Mouse (Mus musculus) hindbrain, embryonic 16.5 days (tissue): Measurements from ENCODE around the gene Gm21969. TPM values are rescaled to one million over a fixed set of nuclear protein-coding genes. Genes with fewer than 3 reads are reported as not detected.

Source experiments
- ATAC-seq: fragments of 200-750 bp; cut with Nextera tagmentation; 2 replicates; pipeline ENCODE4 v1.8.0; 2017; ENCODE audit warnings: moderate TSS enrichment, moderate library complexity
- H3K27ac ChIP-seq: fragments of 300-500 bp; sonication (generic); 2 replicates; pipeline ENCODE4 v1.5.1; 2014; ENCODE audit warnings: low read depth, mild to moderate bottlenecking, control low read depth, low read length, moderate library complexity
- H3K27me3 ChIP-seq: fragments of 300-500 bp; sonication (generic); replicated peaks from 2 replicates; pipeline ENCODE4 v1.6.1; 2014; ENCODE audit warnings: low read length; ENCODE audit not compliant: control insufficient read depth, insufficient read depth
- H3K36me3 ChIP-seq: fragments of 300-500 bp; sonication (generic); 2 replicates; pipeline ENCODE4 v1.6.1; 2014; ENCODE audit warnings: mild to moderate bottlenecking, low read length, moderate library complexity, mixed read lengths; ENCODE audit not compliant: control insufficient read depth, insufficient read depth
- H3K4me1 ChIP-seq: fragments of 300-500 bp; sonication (generic); 2 replicates; pipeline ENCODE4 v1.6.1; 2014; ENCODE audit warnings: low read depth, low read length; ENCODE audit not compliant: control insufficient read depth, insufficient read depth
- H3K4me2 ChIP-seq: fragments of 300-500 bp; sonication (generic); 2 replicates; pipeline ENCODE4 v1.6.1; 2014; ENCODE audit warnings: mild to moderate bottlenecking, low read length, control low read depth, moderate library complexity
- H3K4me3 ChIP-seq: fragments of 300-500 bp; sonication (generic); 2 replicates; pipeline ENCODE4 v1.5.1; 2014; ENCODE audit warnings: mild to moderate bottlenecking, low read length, control low read depth, moderate library complexity
- H3K9ac ChIP-seq: fragments of 300-500 bp; sonication (generic); 2 replicates; pipeline ENCODE4 v1.6.1; 2014; ENCODE audit warnings: low read depth, mild to moderate bottlenecking, control low read depth, low read length, moderate library complexity
- H3K9me3 ChIP-seq: fragments of 300-500 bp; sonication (generic); 2 replicates; pipeline ENCODE4 v1.6.1; 2014; ENCODE audit warnings: mild to moderate bottlenecking, low read length, moderate library complexity; ENCODE audit not compliant: control insufficient read depth
- WGBS: fragments of 180-500 bp; shearing (Covaris S2); extraction: QIAGEN DNeasy Blood & Tissue Kit; methylation state at CpG from one replicate; pipeline ENCODE4 v1.1.7; 2014; 5-methylcytosine and 5-hydroxymethylcytosine counted together
- polyA plus RNA-seq: library from polyadenylated mRNA; unstranded; fragments of >200 nt; fragmentation: Nextera tagmentation; extraction: Ambion mirVana; gene quantifications from 2 replicates; pipeline ENCODE4 v1.2.1, GENCODE M21; 2015

Gm21969 gene
- polyA plus RNA-seq, 1 experiment from 2014 or later = not detected

GRCm38 (mm10) chr4:139684639-139685017 is 81.6 kb downstream of the Gm21969 start:
- Histone ChIP-seq H3K4me1 (no peaks in the 10 kb centered on the region), H3K9me3 (no peaks in the 10 kb centered on the region; the same call in 1 of the 2 replicates), H3K36me3 (no peaks in the 10 kb centered on the region), H3K9ac (no peak overlapping the region), H3K27ac (no peak overlapping the region), H3K4me3 (no peak overlapping the region), H3K27me3 (no peaks in the 10 kb centered on the region), H3K4me2 (no peak overlapping the region)
- ATAC-seq = no peak
- 12% methylated on average over 3 of the region's 3 CpGs for WGBS

GRCm38 (mm10) chr4:139688058-139688457 is 85.1 kb downstream of the Gm21969 start:
- no peaks in the 10 kb centered on the region for H3K36me3 ChIP-seq
- 39% methylated on average over 9 of the region's 9 CpGs for WGBS
- no peak overlapping the region for H3K9ac ChIP-seq
- 0 out of 2 replicates have a peak, but pooled peaks cover 2% of the 10 kb centered on the region for H3K4me1 ChIP-seq
- ATAC-seq = no peak
- H3K27me3 ChIP-seq = no peaks in the 10 kb centered on the region; the same call in 1 of the 2 replicates
- H3K4me3 ChIP-seq = no peak overlapping the region
- H3K4me2 ChIP-seq = no peak overlapping the region
- no peak overlapping the region for H3K27ac ChIP-seq
- H3K9me3 ChIP-seq = no peaks in the 10 kb centered on the region

- H3K27me3 ChIP-seq = peaks cover 2% of the 10 kb centered on the region; the same call in 1 of the 2 replicates
- no peaks in the 10 kb centered on the region for H3K9me3 ChIP-seq
- no peak overlapping the region for H3K9ac ChIP-seq
- no peak for ATAC-seq
- H3K4me2 ChIP-seq = no peak overlapping the region
- H3K36me3 ChIP-seq = no peaks in the 10 kb centered on the region
- no peak overlapping the region for H3K4me3 ChIP-seq
- no peak overlapping the region for H3K27ac ChIP-seq
- 0 out of 2 replicates have a peak, but pooled peaks cover 2% of the 10 kb centered on the region for H3K4me1 ChIP-seq
- WGBS = 31% methylated on average over 7 of the region's 7 CpGs
Observed at GRCm38 (mm10) chr4:139689627-139690269, 86.8 kb downstream of the Gm21969 start.

- Histone ChIP-seq H3K4me2 (no peak overlapping the region), H3K36me3 (no peaks in the 10 kb centered on the region), H3K27me3 (peaks cover 2% of the 10 kb centered on the region; the same call in 1 of the 2 replicates), H3K4me1 (0 out of 2 replicates have a peak, but pooled peaks cover 2% of the 10 kb centered on the region), H3K9ac (no peak overlapping the region), H3K4me3 (no peak overlapping the region), H3K9me3 (no peaks in the 10 kb centered on the region), H3K27ac (no peak overlapping the region)
- WGBS = 33% methylated on average over 5 of the region's 5 CpGs
- no peak for ATAC-seq
Observed at GRCm38 (mm10) chr4:139693315-139693714, 90.3 kb downstream of the Gm21969 start.

- ATAC-seq = no peak
- Histone ChIP-seq H3K9me3 (no peaks in the 10 kb centered on the region), H3K27ac (no peak overlapping the region), H3K4me1 (no peaks in the 10 kb centered on the region), H3K27me3 (peaks cover 2% of the 10 kb centered on the region; the same call in 1 of the 2 replicates), H3K9ac (no peak overlapping the region), H3K36me3 (no peaks in the 10 kb centered on the region), H3K4me2 (no peak overlapping the region), H3K4me3 (no peak overlapping the region)
- 2% methylated on average over 9 of the region's 9 CpGs for WGBS
Observed at GRCm38 (mm10) chr4:139697755-139698154, 94.8 kb downstream of the Gm21969 start.

GRCm38 (mm10) chr4:139698602-139699001 is 95.6 kb downstream of the Gm21969 start:
- WGBS = 59% methylated on average over 8 of the region's 8 CpGs

GRCm38 (mm10) chr4:139702914-139703313 is 99.9 kb downstream of the Gm21969 start:
- 73% methylated on average over 4 of the region's 4 CpGs for WGBS
- Histone ChIP-seq H3K4me2 (no peak overlapping the region), H3K27me3 (no peaks in the 10 kb centered on the region; the same call in 1 of the 2 replicates), H3K9me3 (no peaks in the 10 kb centered on the region), H3K9ac (no peak overlapping the region), H3K4me3 (no peak overlapping the region), H3K4me1 (no peaks in the 10 kb centered on the region), H3K27ac (no peak overlapping the region), H3K36me3 (no peaks in the 10 kb centered on the region)
- ATAC-seq = no peak

More at GRCm38 (mm10) chr4:139698602-139699001, 95.6 kb downstream of the Gm21969 start:
- H3K27ac ChIP-seq = no peak overlapping the region
- H3K9ac ChIP-seq = no peak overlapping the region
- no peak overlapping the region for H3K4me2 ChIP-seq
- no peak overlapping the region for H3K4me3 ChIP-seq
- no peaks in the 10 kb centered on the region for H3K9me3 ChIP-seq
- H3K27me3 ChIP-seq = peaks cover 2% of the 10 kb centered on the region; the same call in 1 of the 2 replicates
- no peaks in the 10 kb centered on the region for H3K36me3 ChIP-seq
- no peaks in the 10 kb centered on the region for H3K4me1 ChIP-seq
- ATAC-seq = no peak

- Histone ChIP-seq H3K4me2 (no peak overlapping the region), H3K4me1 (no peaks in the 10 kb centered on the region), H3K9me3 (no peaks in the 10 kb centered on the region), H3K27ac (no peak overlapping the region), H3K36me3 (no peaks in the 10 kb centered on the region), H3K4me3 (no peak overlapping the region), H3K27me3 (no peaks in the 10 kb centered on the region; the same call in 1 of the 2 replicates), H3K9ac (no peak overlapping the region)
- no peak for ATAC-seq
- WGBS = 81% methylated on average over 11 of the region's 11 CpGs
Observed at GRCm38 (mm10) chr4:139703468-139703867, 100.5 kb downstream of the Gm21969 start.

- H3K9ac ChIP-seq = no peak overlapping the region
- peaks cover 4% of the 10 kb centered on the region; the same call in 1 of the 2 replicates for H3K4me1 ChIP-seq
- H3K36me3 ChIP-seq = no peaks in the 10 kb centered on the region
- H3K27me3 ChIP-seq = no peaks in the 10 kb centered on the region
- no peak for ATAC-seq
- H3K4me2 ChIP-seq = no peak overlapping the region
- H3K9me3 ChIP-seq = no peaks in the 10 kb centered on the region
- no peak overlapping the region for H3K4me3 ChIP-seq
- no peak overlapping the region for H3K27ac ChIP-seq
- 89% methylated on average over 5 of the region's 5 CpGs for WGBS
Observed at GRCm38 (mm10) chr4:139705986-139706385, 103.0 kb downstream of the Gm21969 start.
